Mouse (Mus musculus) spleen, adult 2 months (tissue): ENCODE measurements around the gene Apba3.

Experiments
- CTCF ChIP-seq: fragments of 200-500 bp; IDR thresholded peaks from 2 replicates; pipeline ENCODE4 v1.5.1; 2011; ENCODE audit warnings: mild to moderate bottlenecking, inconsistent platforms; ENCODE audit not compliant: insufficient read depth, insufficient read length, insufficient replicate concordance; ENCODE audit errors: extremely low read depth
- POLR2A ChIP-seq: fragments of 200-500 bp; IDR thresholded peaks from 2 replicates; pipeline ENCODE4 v1.6.1; 2011; ENCODE audit warnings: low read depth, low read length, inconsistent platforms

DNA sequence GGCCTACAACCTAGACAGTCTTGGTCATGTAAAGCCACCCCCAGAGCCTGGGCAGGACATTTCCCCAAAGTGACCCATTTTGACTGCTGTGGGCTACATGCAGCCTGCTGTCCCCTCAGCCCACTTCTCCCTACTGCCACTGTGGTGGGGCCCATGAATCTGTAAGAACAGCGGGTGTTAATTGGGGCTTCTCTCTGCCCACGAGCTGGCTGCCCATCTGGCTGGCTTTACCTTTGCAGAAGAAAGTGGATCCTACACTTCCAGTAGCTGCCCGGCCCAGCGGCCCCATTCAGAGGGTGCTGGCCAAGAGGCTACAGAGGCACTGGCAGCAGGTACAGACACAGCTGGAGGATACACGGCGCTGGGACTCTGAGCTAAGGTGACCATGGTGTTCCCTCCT is 21.6 kb upstream of the Apba3 start:
- TF ChIP-seq CTCF (no peak), POLR2A (no peak)
